Mouse (Mus musculus) right cerebral cortex, postnatal 25 days (tissue): Measurements from ENCODE around the gene Krcc1.

Experiments
- DNase-seq: peaks from one replicate; pipeline ENCODE4 v3.0.0; 2022

Krcc1 gene

DNA sequence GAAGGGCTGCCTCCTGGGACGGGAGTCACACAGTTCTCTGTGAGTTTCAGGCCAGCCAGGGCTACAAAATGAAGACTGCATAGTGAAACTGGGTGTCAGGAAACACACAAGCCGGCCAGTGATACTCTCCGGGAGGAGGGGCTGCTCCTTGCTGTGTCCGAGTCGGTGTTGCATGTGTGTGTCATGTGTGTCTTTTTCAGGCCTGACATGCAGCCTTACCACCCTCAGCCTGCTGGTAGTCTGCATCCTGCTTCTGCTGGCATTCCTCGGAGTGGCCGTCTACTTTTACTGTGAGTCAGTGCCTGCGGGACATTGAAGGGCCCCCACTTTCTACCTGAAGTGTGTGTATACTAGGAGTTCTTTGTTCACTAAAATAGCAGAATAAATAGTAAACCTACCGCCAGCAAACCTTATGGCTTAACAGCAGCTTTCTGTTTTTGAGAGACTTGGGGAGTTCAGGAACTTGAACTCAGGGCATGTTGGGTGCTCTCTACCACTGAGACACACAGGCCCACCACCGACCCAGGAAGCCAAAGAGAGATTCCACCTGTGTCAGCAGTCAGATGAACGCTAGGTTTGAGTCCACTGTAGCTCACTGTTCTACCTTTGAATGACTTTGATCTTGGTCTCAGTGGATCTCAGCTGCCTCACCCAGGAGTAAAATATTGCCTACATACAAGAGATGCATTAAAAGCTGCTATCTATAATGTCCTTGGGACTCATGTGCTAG lies 60.9 kb downstream of the Krcc1 start:
- no peak for DNase-seq

DNA sequence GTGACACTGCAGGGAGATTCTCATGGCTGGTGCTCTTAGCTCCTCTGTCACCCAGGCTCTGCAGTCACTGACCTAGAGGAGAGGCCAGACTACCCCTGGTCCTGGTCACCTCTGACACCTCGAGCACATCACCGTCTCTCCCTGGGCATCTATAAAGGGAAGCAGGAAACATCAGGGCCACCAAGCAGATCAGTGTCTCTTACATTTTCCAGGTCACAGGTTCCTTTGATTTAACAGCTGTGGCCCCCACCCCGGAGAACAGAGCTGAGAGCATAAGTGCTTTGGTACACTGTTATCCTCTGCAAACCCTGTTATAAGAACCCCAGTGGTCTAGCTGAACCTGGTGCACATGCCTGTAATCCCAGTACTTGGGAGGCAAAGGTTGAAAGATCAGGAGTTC lies 61.6 kb downstream of the Krcc1 start:
- no peak for DNase-seq

DNA sequence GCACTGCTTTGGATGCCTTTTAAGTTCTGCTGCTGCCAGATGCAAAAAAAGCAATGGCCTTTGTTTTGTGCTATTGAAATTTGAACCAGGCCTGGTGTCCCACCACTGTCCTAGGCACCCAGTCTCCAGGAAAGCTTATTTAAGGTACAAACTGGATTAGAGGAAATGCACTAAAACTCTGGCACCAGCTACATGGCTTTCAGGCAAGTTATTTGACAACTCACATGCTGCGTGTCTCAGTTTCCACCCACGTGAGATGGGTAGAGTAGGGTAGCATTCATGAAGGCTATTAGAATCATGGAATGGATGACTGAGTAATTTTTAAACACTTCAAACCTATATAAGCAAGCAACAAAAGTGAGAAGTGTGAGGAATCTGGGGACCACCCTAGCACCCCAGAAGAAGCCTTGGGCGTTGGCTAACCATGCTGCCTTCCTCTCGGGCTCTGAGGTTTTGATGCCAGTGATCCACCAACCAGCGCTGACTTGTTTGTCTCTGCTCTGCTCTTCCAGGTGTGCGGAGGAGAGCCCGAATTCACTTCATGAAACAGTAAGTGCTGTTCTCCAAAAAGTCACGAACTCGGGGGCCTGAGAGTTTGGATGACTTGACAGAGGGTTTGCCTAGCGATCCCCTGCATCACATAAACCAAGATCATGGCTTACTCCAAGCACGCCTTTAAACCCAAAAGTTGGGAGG lies 62.2 kb downstream of the Krcc1 start:
- DNase-seq, result no peak
